Mouse (Mus musculus): ENCODE data around the gene Fthl17a. TPM values are rescaled to one million over a fixed set of nuclear protein-coding genes. Genes with fewer than 3 reads are reported as not detected.
A peak's percentile ranks its signal among the peaks of the same experiment; 100 is the strongest.

Gene Fthl17a
- not detected in 2 replicates for polyA plus RNA-seq (2015; fragmentation: Nextera tagmentation; extraction: Ambion mirVana)

GRCm38 (mm10) chrX:85249379-85249778 is at the start of gene Fthl17a:
Fthl17a (plus strand) TSS chrX:85249679.
- Histone ChIP-seq H3K4me2 (replicated peaks; ENCODE audit: low read depth, low read length) (no peak within 1 kb of the TSS), H3K4me3 (ENCODE audit: low read depth, low read length) (no peak within 1 kb of the TSS), H3K27me3 (replicated peaks; ENCODE audit: insufficient read depth, low read length) (no peaks in the 10 kb centered on the region), H3K27ac (ENCODE audit: low read length) (no peak within 1 kb of the TSS), H3K9me3 (ENCODE audit: low read length) (no peaks in the 10 kb centered on the region), H3K36me3 (ENCODE audit: insufficient read depth, low read length) (no peaks in the 10 kb centered on the region), H3K4me1 (ENCODE audit: insufficient read depth, low read depth, low read length) (no peaks in the 10 kb centered on the region), H3K9ac (replicated peaks; ENCODE audit: low read depth) (no peak within 1 kb of the TSS)
- TF ChIP-seq CTCF (IDR thresholded peaks at IDR 0.05) = no peak
- no peak for TF ChIP-seq EP300 (IDR thresholded peaks at IDR 0.05)
- 72% methylated on average over 2 of the region's 2 CpGs for WGBS
- no peak for DNase-seq (ENCODE audit: low spot score)
- no peak for ATAC-seq

DNA sequence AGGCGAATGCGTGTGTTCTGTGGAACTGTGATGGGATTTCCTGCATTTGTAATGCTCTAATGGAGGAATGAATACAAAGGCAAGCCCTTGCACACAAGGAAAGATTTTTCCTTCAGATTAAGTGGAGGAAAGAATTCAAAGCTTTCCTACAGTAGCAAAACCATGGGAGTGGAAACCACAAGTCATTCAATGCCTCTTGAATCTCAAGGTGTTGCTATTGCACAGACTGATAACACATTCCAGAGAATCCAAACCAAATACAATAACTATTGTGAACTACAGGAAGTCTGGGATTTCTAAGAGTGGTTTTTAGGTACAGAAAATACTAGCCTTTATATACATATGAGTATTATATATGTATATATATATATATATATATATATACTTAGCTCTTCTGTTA is 42.5 kb upstream of the Fthl17a start:
- WGBS = 59% methylated on average over 2 of the region's 2 CpGs

DNA sequence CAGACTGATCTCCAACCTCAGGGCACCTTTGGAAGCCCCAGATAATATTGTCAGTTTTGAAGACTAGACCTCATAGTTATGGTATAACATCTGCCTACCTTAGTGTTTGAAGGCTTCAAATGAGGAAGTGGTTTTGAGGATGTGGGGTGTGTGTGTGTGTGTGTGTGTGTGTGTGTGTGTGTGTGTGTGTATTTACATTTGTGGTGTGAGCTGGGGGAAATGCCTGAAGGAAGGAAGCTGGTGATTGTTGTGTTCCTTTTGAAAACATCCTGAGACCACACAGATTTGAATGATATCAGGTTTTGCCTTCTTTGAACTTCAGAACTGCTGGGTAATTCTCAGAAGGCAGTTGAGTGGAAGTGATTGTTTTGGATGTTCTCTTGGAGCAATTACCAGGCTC is 22.6 kb upstream of the Fthl17a start:
- no peak overlapping the region for H3K27ac ChIP-seq (ENCODE audit: low read length)
- no peak overlapping the region for H3K9ac ChIP-seq (replicated peaks; ENCODE audit: low read depth)
- H3K9me3 ChIP-seq (ENCODE audit: low read length) = no peaks in the 10 kb centered on the region
- no peak overlapping the region for H3K4me3 ChIP-seq (ENCODE audit: low read depth, low read length)
- H3K4me2 ChIP-seq (replicated peaks; ENCODE audit: low read depth, low read length) = no peak overlapping the region
- no peak for ATAC-seq
- no peaks in the 10 kb centered on the region for H3K4me1 ChIP-seq (ENCODE audit: insufficient read depth, low read depth, low read length)
- H3K36me3 ChIP-seq (ENCODE audit: insufficient read depth, low read length) = no peaks in the 10 kb centered on the region
- DNase-seq (ENCODE audit: low spot score) = no peak
- TF ChIP-seq CTCF (IDR thresholded peaks at IDR 0.05) (no peak), EP300 (IDR thresholded peaks at IDR 0.05) (no peak)
- no peaks in the 10 kb centered on the region for H3K27me3 ChIP-seq (replicated peaks; ENCODE audit: insufficient read depth, low read length)

More for the DNA sequence above, 42.5 kb upstream of the Fthl17a start:
- no peaks in the 10 kb centered on the region for H3K4me1 ChIP-seq (ENCODE audit: insufficient read depth, low read depth, low read length)
- no peaks in the 10 kb centered on the region for H3K36me3 ChIP-seq (ENCODE audit: insufficient read depth, low read length)
- no peak overlapping the region for H3K9ac ChIP-seq (replicated peaks; ENCODE audit: low read depth)
- no peak for TF ChIP-seq CTCF (IDR thresholded peaks at IDR 0.05)
- peak; percentile 65 for TF ChIP-seq EP300 (IDR thresholded peaks at IDR 0.05)
- peak; percentile 65 for ATAC-seq
- H3K9me3 ChIP-seq (ENCODE audit: low read length) = no peaks in the 10 kb centered on the region
- H3K4me2 ChIP-seq (replicated peaks; ENCODE audit: low read depth, low read length) = no peak overlapping the region
- no peak overlapping the region for H3K4me3 ChIP-seq (ENCODE audit: low read depth, low read length)
- H3K27ac ChIP-seq (ENCODE audit: low read length) = no peak overlapping the region
- DNase-seq (ENCODE audit: low spot score) = peak; percentile 46
- no peaks in the 10 kb centered on the region for H3K27me3 ChIP-seq (replicated peaks; ENCODE audit: insufficient read depth, low read length)

- H3K9ac ChIP-seq (replicated peaks; ENCODE audit: low read depth) = no peak overlapping the region
- H3K4me1 ChIP-seq (ENCODE audit: insufficient read depth, low read depth, low read length) = no peaks in the 10 kb centered on the region
- H3K36me3 ChIP-seq (ENCODE audit: insufficient read depth, low read length) = no peaks in the 10 kb centered on the region
- no peak overlapping the region for H3K4me3 ChIP-seq (ENCODE audit: low read depth, low read length)
- DNase-seq (ENCODE audit: low spot score) = no peak
- H3K27ac ChIP-seq (ENCODE audit: low read length) = no peak overlapping the region
- TF ChIP-seq CTCF (IDR thresholded peaks at IDR 0.05) = no peak
- TF ChIP-seq EP300 (IDR thresholded peaks at IDR 0.05) = no peak
- 0 out of 2 replicates have a peak overlapping the region, but pooled peaks have one; percentile 8 for H3K4me2 ChIP-seq (replicated peaks; ENCODE audit: low read depth, low read length)
- ATAC-seq = no peak
- H3K9me3 ChIP-seq (ENCODE audit: low read length) = no peaks in the 10 kb centered on the region
- H3K27me3 ChIP-seq (replicated peaks; ENCODE audit: insufficient read depth, low read length) = no peaks in the 10 kb centered on the region
- 45% methylated on average over 8 of the region's 8 CpGs for WGBS
Observed at GRCm38 (mm10) chrX:85271821-85272220, 22.3 kb downstream of the Fthl17a start.

- H3K4me1 ChIP-seq (ENCODE audit: insufficient read depth, low read depth, low read length) = no peaks in the 10 kb centered on the region
- no peak overlapping the region for H3K27ac ChIP-seq (ENCODE audit: low read length)
- TF ChIP-seq EP300 (IDR thresholded peaks at IDR 0.05) = no peak
- no peak for TF ChIP-seq CTCF (IDR thresholded peaks at IDR 0.05)
- H3K9me3 ChIP-seq (ENCODE audit: low read length) = no peaks in the 10 kb centered on the region
- 0 out of 2 replicates have a peak overlapping the region, but pooled peaks have one; percentile 8 for H3K4me2 ChIP-seq (replicated peaks; ENCODE audit: low read depth, low read length)
- no peaks in the 10 kb centered on the region for H3K27me3 ChIP-seq (replicated peaks; ENCODE audit: insufficient read depth, low read length)
- DNase-seq (ENCODE audit: low spot score) (no peak), ATAC-seq (no peak)
- H3K4me3 ChIP-seq (ENCODE audit: low read depth, low read length) = no peak overlapping the region
- H3K36me3 ChIP-seq (ENCODE audit: insufficient read depth, low read length) = no peaks in the 10 kb centered on the region
- no peak overlapping the region for H3K9ac ChIP-seq (replicated peaks; ENCODE audit: low read depth)
- 46% methylated on average over 6 of the region's 6 CpGs for WGBS
Observed at GRCm38 (mm10) chrX:85272296-85272695, 22.8 kb downstream of the Fthl17a start.

DNA sequence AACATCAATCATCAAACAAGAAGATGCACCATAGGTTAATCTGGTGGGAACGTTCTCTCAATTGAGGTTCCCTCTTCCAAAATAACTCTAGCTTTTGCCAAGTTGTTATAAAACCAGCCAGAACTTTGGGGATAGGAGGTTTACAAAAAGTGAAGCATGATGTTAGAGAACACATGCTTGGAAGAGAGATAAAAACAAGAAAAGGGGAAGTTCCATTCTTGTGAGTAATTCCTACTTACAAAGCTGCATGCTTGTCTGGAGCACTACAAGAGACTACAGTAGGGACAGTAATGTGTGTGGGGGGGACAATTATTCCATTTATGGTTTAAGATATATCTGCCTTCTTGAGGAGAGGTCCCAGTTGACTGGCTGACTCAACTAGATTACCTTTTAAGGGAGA is 40.4 kb downstream of the Fthl17a start:
- DNase-seq (ENCODE audit: low spot score) (no peak), ATAC-seq (no peak)
- H3K36me3 ChIP-seq (ENCODE audit: insufficient read depth, low read length) = no peaks in the 10 kb centered on the region
- H3K4me3 ChIP-seq (ENCODE audit: low read depth, low read length) = no peak overlapping the region
- H3K4me2 ChIP-seq (replicated peaks; ENCODE audit: low read depth, low read length) = no peak overlapping the region
- TF ChIP-seq CTCF (IDR thresholded peaks at IDR 0.05) = no peak
- TF ChIP-seq EP300 (IDR thresholded peaks at IDR 0.05) = no peak
- H3K27me3 ChIP-seq (replicated peaks; ENCODE audit: insufficient read depth, low read length) = no peaks in the 10 kb centered on the region
- no peaks in the 10 kb centered on the region for H3K4me1 ChIP-seq (ENCODE audit: insufficient read depth, low read depth, low read length)
- H3K27ac ChIP-seq (ENCODE audit: low read length) = no peak overlapping the region
- no peak overlapping the region for H3K9ac ChIP-seq (replicated peaks; ENCODE audit: low read depth)
- WGBS = 76% methylated on average over 1 of the region's 1 CpGs
- no peaks in the 10 kb centered on the region for H3K9me3 ChIP-seq (ENCODE audit: low read length)

DNA sequence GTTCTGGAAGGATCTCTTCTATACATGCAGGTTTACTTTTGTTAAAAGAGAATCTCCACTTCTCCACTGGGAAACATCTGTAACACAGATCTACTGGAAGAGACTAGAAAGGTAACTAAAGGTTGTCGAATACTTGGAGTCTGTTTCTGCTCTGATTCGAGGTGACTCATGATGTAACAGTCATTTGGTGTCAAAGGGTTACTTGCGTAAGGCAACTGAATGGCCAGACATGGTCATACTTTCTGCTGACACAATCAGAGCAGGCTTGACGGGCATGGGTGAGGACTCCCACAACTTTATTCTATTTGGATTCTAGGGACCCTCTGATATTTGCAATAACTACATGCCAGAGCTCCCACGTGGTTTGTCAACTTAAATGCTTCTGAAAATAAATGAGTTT is 43.3 kb downstream of the Fthl17a start:
- no peak for DNase-seq (ENCODE audit: low spot score)
- Histone ChIP-seq H3K36me3 (ENCODE audit: insufficient read depth, low read length) (no peaks in the 10 kb centered on the region), H3K27me3 (replicated peaks; ENCODE audit: insufficient read depth, low read length) (no peaks in the 10 kb centered on the region), H3K4me3 (ENCODE audit: low read depth, low read length) (no peak overlapping the region), H3K4me2 (replicated peaks; ENCODE audit: low read depth, low read length) (no peak overlapping the region), H3K4me1 (ENCODE audit: insufficient read depth, low read depth, low read length) (no peaks in the 10 kb centered on the region), H3K9me3 (ENCODE audit: low read length) (no peaks in the 10 kb centered on the region), H3K27ac (ENCODE audit: low read length) (no peak overlapping the region), H3K9ac (replicated peaks; ENCODE audit: low read depth) (no peak overlapping the region)
- no peak for ATAC-seq
- no peak for TF ChIP-seq CTCF (IDR thresholded peaks at IDR 0.05)
- no peak for TF ChIP-seq EP300 (IDR thresholded peaks at IDR 0.05)
- WGBS = 56% methylated on average over 5 of the region's 5 CpGs

Measured in lung, postnatal 0 days (tissue).